Mouse (Mus musculus) forebrain, embryonic 10.5 days (tissue): ENCODE results near the gene Slc35g2. TPM values are rescaled to one million over a fixed set of nuclear protein-coding genes. Genes with fewer than 3 reads are reported as not detected.

Experiments
- DNase-seq: peaks from one replicate; pipeline ENCODE4 v3.0.0-alpha.2; 2017; ENCODE audit warnings: low spot score; ENCODE audit errors: extremely low spot score
- H3K27ac ChIP-seq: fragments of 300-500 bp; sonication (generic); 2 replicates; pipeline ENCODE4 v1.5.1; 2016; ENCODE audit warnings: mild to moderate bottlenecking
- H3K27me3 ChIP-seq: fragments of 300-500 bp; sonication (generic); 2 replicates; pipeline ENCODE4 v1.6.1; 2016; ENCODE audit warnings: mild to moderate bottlenecking; ENCODE audit not compliant: poor library complexity, severe bottlenecking
- H3K36me3 ChIP-seq: fragments of 300-500 bp; sonication (generic); replicated peaks from 2 replicates; pipeline ENCODE4 v1.6.1; 2016; ENCODE audit warnings: mild to moderate bottlenecking, moderate library complexity
- H3K4me1 ChIP-seq: fragments of 300-500 bp; sonication (generic); 2 replicates; pipeline ENCODE4 v1.6.1; 2016
- H3K4me3 ChIP-seq: fragments of 300-500 bp; sonication (generic); 2 replicates; pipeline ENCODE4 v1.5.1; 2016; ENCODE audit warnings: mild to moderate bottlenecking, moderate library complexity
- H3K9me3 ChIP-seq: fragments of 300-500 bp; sonication (generic); 2 replicates; pipeline ENCODE4 v1.6.1; 2016; ENCODE audit warnings: mild to moderate bottlenecking, moderate library complexity
- WGBS: fragments of 180-500 bp; shearing (Covaris S2); methylation state at CpG from one replicate; pipeline ENCODE4 v1.1.7; 2016; 5-methylcytosine and 5-hydroxymethylcytosine counted together
- polyA plus RNA-seq: library from polyadenylated mRNA; unstranded; fragments of >200 nt; fragmentation: Nextera tagmentation; extraction: Ambion mirVana; gene quantifications from 2 replicates; pipeline ENCODE4 v1.2.1, GENCODE M21; 2016

The Slc35g2 gene
- 4.8 and 6.7 TPM in 2 replicates for polyA plus RNA-seq

DNA sequence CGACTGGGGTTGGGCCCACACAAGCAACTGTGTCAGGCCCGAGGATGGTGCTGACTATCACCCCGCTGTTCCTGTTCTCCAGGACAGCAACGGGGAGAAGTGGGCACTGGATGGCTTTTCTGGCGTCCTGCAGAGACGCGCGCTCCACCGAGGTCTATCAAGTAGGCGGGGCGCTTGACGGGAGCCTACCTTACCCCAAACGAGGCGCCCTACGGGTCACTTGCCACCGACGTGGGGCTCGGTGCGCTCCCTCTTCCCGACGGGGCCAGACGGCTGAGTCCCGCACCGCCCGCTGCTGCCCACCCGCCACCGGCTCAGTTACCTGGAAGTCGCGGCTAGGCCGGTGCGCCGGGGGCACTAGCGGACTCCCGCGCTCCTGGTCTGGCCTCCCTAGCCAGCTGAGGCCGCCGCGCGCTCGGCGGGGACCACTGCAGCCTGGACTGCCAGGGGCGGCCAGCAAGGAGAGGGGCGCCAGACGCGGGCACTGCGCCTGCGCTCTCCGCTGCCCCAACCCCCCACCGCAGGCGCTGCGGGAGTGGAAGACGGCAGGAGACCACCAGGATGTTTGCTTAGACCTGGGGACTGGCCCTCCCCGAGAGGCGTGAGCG is at the start of gene Slc35g2:
Gene Slc35g2 (minus strand): TSS at position 465 of the 608 bp plus-strand sequence.
- H3K27ac ChIP-seq = peak within 1 kb of the TSS; percentile 88
- WGBS = 0% methylated on average over 55 of the region's 55 CpGs
- peak within 1 kb of the TSS; percentile 75 for H3K4me3 ChIP-seq
- H3K36me3 ChIP-seq = no peaks in the 10 kb centered on the region
- H3K27me3 ChIP-seq = peaks cover 21% of the 10 kb centered on the region
- peak; percentile 74 for DNase-seq
- H3K9me3 ChIP-seq = no peaks in the 10 kb centered on the region
- H3K4me1 ChIP-seq = peaks cover 17% of the 10 kb centered on the region

DNA sequence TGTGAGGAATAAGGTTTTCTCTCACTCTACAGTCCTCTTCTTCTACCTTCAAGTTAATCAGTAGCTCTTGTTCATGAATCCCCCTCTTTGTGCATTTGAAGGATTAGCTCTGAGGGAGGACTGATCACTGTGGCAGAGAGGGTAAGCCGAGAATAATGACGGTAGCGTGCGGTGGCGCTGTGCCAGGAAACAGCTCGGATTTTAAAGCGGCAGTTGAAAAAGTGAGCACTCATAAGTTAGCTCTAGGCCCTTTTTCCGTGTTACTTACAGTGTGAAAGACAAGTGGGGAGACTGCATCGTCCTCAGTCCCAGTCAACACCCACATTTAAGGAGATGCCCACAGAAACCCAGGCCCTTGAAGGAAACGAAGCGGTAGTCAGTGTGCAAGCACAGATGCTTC is 46.1 kb upstream of the Slc35g2 start:
- peaks cover 28% of the 10 kb centered on the region for H3K4me1 ChIP-seq
- no peaks in the 10 kb centered on the region for H3K9me3 ChIP-seq
- no peaks in the 10 kb centered on the region for H3K36me3 ChIP-seq
- H3K27me3 ChIP-seq = no peaks in the 10 kb centered on the region
- H3K4me3 ChIP-seq = no peak overlapping the region; the same call in 1 of the 2 replicates
- H3K27ac ChIP-seq = peak overlapping the region; percentile 79
- DNase-seq = peak; percentile 34
- 50% methylated on average over 11 of the region's 11 CpGs for WGBS

DNA sequence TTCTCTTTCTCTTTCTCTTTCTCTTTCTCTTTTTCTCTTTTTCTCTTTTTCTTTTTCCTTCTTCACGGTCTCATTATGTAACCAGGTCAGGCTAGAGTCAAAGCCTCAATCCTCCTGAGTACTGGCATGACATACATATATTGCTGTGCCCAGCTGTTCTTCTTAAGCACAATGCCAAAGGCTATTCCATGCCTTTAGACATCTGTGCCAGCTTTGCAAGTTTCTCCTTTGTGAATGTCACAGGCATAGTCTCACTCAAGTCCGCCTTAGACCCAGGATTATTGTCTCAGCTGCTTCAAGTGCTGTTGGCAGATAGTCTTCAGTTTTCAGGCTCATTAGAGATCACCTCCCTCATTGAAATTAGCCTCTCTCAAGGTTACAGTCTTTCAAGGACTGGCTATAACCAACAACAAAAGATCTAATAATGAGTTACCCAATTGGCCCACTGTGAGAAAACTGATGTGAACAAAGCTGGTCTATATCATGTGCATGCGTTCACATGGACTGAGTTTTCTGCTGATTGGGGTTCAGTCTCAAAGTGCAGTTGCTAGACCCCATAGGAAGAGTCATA is 42.7 kb upstream of the Slc35g2 start:
- Histone ChIP-seq H3K9me3 (no peaks in the 10 kb centered on the region), H3K27me3 (no peaks in the 10 kb centered on the region), H3K36me3 (no peaks in the 10 kb centered on the region), H3K4me1 (peaks cover 21% of the 10 kb centered on the region), H3K27ac (no peak overlapping the region), H3K4me3 (no peak overlapping the region)
- DNase-seq = no peak
- WGBS = 86% methylated on average over 3 of the region's 3 CpGs

DNA sequence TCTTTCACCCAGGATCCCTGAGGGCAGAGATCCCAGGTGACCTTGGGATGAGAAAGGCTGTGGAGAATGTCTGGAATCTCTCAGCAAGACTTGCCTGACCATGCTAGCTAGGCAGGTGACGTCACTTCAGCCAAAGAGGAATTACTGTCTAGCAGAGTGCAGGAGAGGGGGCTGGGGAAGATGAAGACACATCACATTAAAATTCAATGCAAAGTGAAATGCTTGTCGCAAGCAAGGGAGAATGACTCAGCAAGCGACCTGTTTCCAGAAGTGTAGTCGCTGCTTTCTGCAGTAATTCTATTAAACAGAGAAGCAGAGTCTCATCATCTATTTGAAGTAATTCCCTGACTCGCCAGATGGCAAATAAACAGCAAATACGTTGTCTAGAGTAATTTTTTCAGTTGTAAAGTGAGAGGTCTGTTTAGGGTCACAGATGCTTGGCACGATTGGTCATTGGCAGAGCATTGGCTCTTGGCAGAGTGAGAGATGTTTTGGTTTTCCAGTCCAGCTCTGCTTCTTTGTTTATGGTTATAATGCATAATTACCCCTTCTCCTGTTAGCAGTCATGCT is 35.2 kb upstream of the Slc35g2 start:
- peaks cover 9% of the 10 kb centered on the region for H3K4me1 ChIP-seq
- 70% methylated on average over 7 of the region's 7 CpGs for WGBS
- no peaks in the 10 kb centered on the region for H3K36me3 ChIP-seq
- no peak for DNase-seq
- H3K27me3 ChIP-seq = no peaks in the 10 kb centered on the region
- no peak overlapping the region for H3K4me3 ChIP-seq
- H3K27ac ChIP-seq = no peak overlapping the region
- H3K9me3 ChIP-seq = no peaks in the 10 kb centered on the region; the same call in 1 of the 2 replicates

DNA sequence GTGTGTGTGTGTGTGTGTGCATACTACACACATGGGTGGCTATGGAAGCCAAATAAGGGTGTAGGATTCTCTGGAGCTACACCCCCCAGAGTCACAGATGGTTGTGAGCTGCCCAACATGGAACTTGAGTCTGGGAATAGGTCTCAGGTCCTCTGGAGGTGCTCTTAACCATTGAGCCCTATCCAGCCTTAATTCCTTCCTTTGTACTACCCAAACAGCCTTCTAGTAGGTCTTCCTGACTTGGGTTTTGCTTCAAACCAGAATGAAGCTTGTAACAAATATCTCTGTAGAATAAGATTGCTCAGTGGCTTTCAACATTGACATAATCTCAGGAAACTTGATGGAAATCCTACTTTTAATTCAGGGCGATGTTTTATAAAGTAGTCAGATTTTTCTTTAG is 34.6 kb upstream of the Slc35g2 start:
- Histone ChIP-seq H3K27me3 (no peaks in the 10 kb centered on the region), H3K36me3 (no peaks in the 10 kb centered on the region), H3K27ac (no peak overlapping the region), H3K9me3 (no peaks in the 10 kb centered on the region; the same call in 1 of the 2 replicates), H3K4me3 (no peak overlapping the region), H3K4me1 (peaks cover 10% of the 10 kb centered on the region)
- no peak for DNase-seq
- whole genome bisulfite sequencing = 96% methylated on average over 1 of the region's 1 CpGs

DNA sequence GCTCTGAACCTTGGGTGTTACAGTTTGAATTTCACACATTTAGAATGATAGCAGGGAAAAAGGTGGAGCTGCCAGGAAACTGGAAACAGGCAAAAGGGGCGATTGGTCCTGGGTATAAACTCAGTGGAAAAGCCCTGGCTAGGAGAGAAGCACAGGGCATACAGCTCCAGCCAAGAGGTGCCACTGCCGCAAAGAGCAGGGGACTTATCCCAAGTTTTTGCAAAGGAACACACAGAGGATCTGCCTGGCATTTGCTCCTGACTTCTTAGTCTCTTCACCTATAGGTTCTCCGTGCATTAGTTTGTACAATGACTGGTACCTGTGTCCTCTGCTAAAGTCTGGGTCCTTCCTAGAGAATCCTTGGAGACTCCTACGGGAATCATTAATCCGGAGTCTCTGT is 32.3 kb upstream of the Slc35g2 start:
- H3K9me3 ChIP-seq = no peaks in the 10 kb centered on the region; the same call in 1 of the 2 replicates
- WGBS = 82% methylated on average over 5 of the region's 5 CpGs
- H3K27me3 ChIP-seq = no peaks in the 10 kb centered on the region
- no peak overlapping the region for H3K4me3 ChIP-seq
- H3K4me1 ChIP-seq = peaks cover 30% of the 10 kb centered on the region
- H3K36me3 ChIP-seq = no peaks in the 10 kb centered on the region
- H3K27ac ChIP-seq = no peak overlapping the region
- DNase-seq = no peak

DNA sequence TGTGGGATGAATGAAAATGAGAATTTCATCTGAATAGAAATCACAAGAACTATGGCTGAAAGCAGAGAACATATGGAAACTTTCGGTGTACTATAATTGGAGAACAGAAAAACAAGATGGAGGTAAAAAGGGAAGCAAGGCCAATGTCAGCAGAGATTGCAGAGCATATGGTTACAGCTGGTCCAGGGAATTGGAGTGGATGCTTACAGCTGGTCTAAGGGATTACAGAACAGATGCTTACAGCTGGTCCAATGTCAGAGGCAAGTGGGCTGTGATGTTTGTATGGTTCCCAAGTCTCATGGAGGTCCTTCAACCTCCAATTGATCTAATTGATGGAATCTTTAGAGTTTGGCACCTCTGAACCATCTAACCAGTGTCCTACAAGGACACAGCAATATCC is 31.2 kb upstream of the Slc35g2 start:
- H3K9me3 ChIP-seq = no peaks in the 10 kb centered on the region; the same call in 1 of the 2 replicates
- H3K27ac ChIP-seq = no peak overlapping the region
- no peak overlapping the region for H3K4me3 ChIP-seq
- DNase-seq = no peak
- H3K36me3 ChIP-seq = no peaks in the 10 kb centered on the region
- 90% methylated on average over 1 of the region's 1 CpGs for WGBS
- H3K4me1 ChIP-seq = peaks cover 30% of the 10 kb centered on the region
- no peaks in the 10 kb centered on the region for H3K27me3 ChIP-seq

DNA sequence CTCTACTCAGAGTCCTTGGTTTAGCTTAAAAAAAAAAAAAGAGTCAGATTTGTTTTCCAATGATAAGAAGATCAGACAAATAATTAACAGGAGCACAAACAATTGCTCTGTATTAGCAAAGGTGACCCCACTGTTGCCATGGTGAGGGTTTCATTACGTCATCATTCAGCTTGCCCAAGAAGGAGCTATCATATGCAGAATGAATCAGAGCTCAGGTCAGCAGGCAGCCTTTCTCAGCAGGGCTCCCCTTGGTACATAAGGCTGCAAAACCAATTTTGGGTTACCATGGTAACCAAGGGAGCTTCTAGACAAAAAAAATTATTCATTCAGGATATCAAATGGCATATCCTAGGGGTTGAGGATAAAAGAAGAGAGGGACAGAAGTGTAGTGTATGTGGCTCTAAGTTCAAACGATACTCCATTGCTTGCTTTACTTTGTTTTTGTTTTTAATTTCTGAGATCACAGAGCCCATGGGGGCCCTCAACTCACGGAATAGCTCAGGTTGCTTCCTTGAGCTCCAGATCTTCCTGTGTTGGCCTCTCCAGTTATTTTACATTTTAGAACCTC is 29.0 kb upstream of the Slc35g2 start:
- H3K27me3 ChIP-seq = no peaks in the 10 kb centered on the region
- H3K9me3 ChIP-seq = no peaks in the 10 kb centered on the region; the same call in 1 of the 2 replicates
- no peak overlapping the region for H3K4me3 ChIP-seq
- no peaks in the 10 kb centered on the region for H3K36me3 ChIP-seq
- peak; percentile 30 for DNase-seq
- WGBS = 52% methylated on average over 3 of the region's 3 CpGs
- peak overlapping the region; percentile 53; the same call in 1 of the 2 replicates for H3K27ac ChIP-seq
- H3K4me1 ChIP-seq = peaks cover 24% of the 10 kb centered on the region

DNA sequence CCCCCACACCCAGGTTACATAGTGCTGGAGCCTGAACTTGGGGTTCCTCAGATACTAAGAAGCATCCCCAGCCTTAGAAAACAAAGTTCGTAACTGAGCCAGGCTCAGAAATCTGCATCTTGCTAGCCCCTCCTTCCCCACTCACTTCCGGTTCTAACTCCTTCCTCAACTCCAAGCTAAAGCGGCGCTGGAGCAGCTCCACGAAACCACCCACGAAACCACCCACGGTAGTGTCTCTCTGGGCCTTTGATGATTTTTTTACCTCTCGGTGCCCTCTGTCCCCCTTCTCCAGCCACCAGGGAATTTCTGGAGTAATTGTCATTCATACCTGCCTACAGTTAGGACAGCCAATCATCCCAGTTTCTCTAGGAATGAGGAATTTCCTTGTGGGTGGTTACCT is 26.7 kb upstream of the Slc35g2 start, which contains the start of gene Stag1:
Gene Stag1 (plus strand): TSS at position 253 of the 400 bp plus-strand sequence.
- Histone ChIP-seq H3K9me3 (no peaks in the 10 kb centered on the region; the same call in 1 of the 2 replicates), H3K27me3 (no peaks in the 10 kb centered on the region), H3K4me3 (no peak within 1 kb of the TSS), H3K27ac (0 out of 2 replicates have a peak within 1 kb of the TSS, but pooled peaks have one; percentile 30), H3K4me1 (peaks cover 26% of the 10 kb centered on the region), H3K36me3 (no peaks in the 10 kb centered on the region)
- whole genome bisulfite sequencing = 90% methylated on average over 8 of the region's 8 CpGs
- no peak for DNase-seq

DNA sequence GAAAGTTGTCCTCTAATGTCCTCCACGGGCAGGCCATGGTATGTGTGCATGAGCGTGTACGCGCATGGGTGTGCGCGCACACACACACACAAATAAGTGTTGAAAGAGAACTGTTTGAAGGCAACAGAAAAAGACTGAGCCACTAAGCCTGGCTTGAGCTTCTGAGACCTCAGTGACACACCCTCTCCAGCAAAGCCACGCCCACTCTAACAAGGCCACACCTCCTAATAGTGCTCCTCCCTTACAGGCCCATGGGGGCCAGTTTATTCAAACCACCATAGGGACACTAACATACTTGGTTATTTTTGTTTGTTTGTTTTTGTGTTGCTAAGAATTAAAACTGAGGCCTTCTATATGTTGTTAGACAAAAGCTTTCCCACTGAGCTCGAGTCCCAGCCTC is 25.4 kb upstream of the Slc35g2 start:
- Histone ChIP-seq H3K27me3 (no peaks in the 10 kb centered on the region), H3K36me3 (no peaks in the 10 kb centered on the region), H3K27ac (no peak overlapping the region), H3K4me1 (peaks cover 26% of the 10 kb centered on the region), H3K9me3 (no peaks in the 10 kb centered on the region; the same call in 1 of the 2 replicates), H3K4me3 (no peak overlapping the region)
- DNase-seq = no peak
- WGBS = 88% methylated on average over 8 of the region's 8 CpGs

DNA sequence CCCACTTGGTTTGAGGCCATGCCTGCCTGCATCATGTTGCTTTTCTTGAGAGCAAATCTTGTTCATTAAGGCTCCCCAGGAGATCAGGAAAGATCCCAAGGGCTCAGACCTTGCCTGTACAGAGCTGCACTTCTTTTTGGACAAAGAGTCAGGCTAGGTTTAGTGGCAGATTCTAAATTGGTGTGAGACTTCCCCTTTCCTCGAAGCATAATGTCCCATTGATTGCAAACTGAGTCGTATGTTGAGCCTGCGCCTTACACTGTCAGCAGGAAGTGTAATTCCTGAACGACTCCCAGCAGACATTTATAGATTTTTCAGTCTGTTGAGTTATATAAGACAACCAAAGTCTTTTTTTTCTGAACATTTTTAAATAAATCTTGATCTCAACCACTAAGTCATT is 19.6 kb upstream of the Slc35g2 start:
- 76% methylated on average over 4 of the region's 4 CpGs for WGBS

DNA sequence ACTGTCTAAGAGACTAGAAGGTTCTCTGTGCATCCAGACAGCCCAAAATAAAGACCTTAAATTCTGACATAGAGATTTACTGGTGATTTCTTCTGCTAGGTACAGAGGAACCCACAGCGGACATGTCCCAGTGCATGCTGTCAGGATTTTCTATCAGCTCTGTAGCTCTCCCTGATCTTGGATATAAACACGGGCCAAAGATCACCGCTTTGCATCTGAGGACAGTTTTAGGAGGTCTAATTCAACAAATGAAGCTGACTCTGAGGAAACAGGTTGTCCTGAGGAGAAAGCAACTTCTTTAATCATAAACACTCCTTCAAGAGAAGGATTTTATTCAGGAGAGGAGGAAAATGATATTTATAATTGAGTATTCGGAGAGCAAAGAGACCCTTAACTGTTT is 13.1 kb upstream of the Slc35g2 start:
- no peak for DNase-seq
- H3K27ac ChIP-seq = peak overlapping the region; percentile 72
- H3K4me1 ChIP-seq = peaks cover 47% of the 10 kb centered on the region
- WGBS = 94% methylated on average over 4 of the region's 4 CpGs
- H3K4me3 ChIP-seq = no peak overlapping the region
- H3K9me3 ChIP-seq = no peaks in the 10 kb centered on the region
- no peaks in the 10 kb centered on the region for H3K36me3 ChIP-seq
- peaks cover 12% of the 10 kb centered on the region; the same call in 1 of the 2 replicates for H3K27me3 ChIP-seq

More for the DNA sequence above, 19.6 kb upstream of the Slc35g2 start:
- H3K27ac ChIP-seq = no peak overlapping the region
- peaks cover 4% of the 10 kb centered on the region; the same call in 1 of the 2 replicates for H3K4me1 ChIP-seq
- H3K4me3 ChIP-seq = no peak overlapping the region
- no peaks in the 10 kb centered on the region for H3K9me3 ChIP-seq
- H3K36me3 ChIP-seq = no peaks in the 10 kb centered on the region
- H3K27me3 ChIP-seq = no peaks in the 10 kb centered on the region
- DNase-seq = no peak
